Comparison of ENCODE assay signal across 1 mouse cellular context in the genomic region with DNA sequence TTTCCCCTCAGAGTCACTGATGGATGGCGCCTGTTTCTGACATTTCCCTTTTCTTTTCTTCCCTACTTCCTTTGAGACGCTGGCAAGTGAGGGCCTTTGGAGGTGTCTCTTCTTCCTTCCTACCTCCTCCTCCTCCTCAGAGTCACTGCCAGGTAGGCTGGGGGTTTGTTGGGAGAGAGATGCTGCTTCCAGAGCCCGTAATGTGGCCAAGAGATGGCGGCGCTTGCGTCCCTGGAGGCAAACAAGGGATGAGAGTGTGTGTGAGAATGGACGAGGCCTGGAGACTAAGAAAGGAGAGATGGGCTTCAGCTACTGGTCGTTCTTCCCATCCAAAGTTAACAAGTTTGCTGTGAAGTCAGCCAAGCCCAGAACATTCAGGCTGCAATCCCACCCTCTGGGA.
TF ChIP-seq lines count a peak whose summit lies in the region.

No protein-coding gene starts in this region.

TF ChIP-seq in MEL, 35 proteins besides CTCF, POLR2A, EP300 and RAD21 (continued from another document):
- no peak for TF ChIP-seq GATA1 (IDR thresholded peaks at IDR 0.05; ENCODE audit: low read depth, low read length)
- no peak for TF ChIP-seq NELFE (IDR thresholded peaks at IDR 0.05; ENCODE audit: low read depth, low read length)
- no peak for TF ChIP-seq MYC (IDR thresholded peaks at IDR 0.05; ENCODE audit: low read depth, low read length)
- TF ChIP-seq ELF1 (IDR thresholded peaks at IDR 0.05; ENCODE audit: low read depth, low read length), result no peak
- TF ChIP-seq POLR2AphosphoS2 (IDR thresholded peaks at IDR 0.05; ENCODE audit: low read length), result no peak
- no peak for TF ChIP-seq SMC3 (IDR thresholded peaks at IDR 0.05; ENCODE audit: low read depth, low read length)
- no peak for TF ChIP-seq CHD1 (IDR thresholded peaks at IDR 0.05; ENCODE audit: low read depth, low read length)
- no peak for TF ChIP-seq TAL1 (IDR thresholded peaks at IDR 0.05; ENCODE audit: low read length)
- TF ChIP-seq MAX (IDR thresholded peaks at IDR 0.05; ENCODE audit: low read length), result no peak
- no peak for TF ChIP-seq RCOR1 (IDR thresholded peaks at IDR 0.05; ENCODE audit: low read depth, low read length)
- no peak for TF ChIP-seq POLR2AphosphoS5 (IDR thresholded peaks at IDR 0.05; ENCODE audit: borderline replicate concordance, low read depth, low read length)
